Mouse (Mus musculus): ENCODE data around the gene Mgea5. TPM values are rescaled to one million over a fixed set of nuclear protein-coding genes. Genes with fewer than 3 reads are reported as not detected.

Mgea5 gene
- polyA plus RNA-seq, 1 experiment: 134 TPM

DNA sequence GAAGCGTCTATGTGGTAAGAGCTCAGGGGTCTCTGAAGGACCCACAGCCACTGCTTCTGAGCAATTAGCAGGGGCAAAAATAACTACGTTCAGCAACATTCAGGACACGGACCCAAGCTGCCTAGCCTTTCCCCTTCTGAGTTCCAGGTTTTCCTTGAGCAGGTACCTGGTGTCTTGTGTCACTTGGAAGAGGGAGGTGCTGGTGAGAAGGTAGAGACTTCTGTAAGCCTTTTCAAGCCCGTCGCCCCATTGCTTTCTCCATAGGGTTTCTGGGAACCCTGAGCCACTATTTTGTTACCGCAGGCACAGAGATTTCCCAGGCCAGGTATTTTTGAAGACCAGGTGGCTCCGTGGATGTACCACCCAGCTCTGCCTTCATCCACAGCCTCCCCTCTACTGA lies 40.0 kb downstream of the Mgea5 start:
- no peak overlapping the region for H3K4me3 ChIP-seq (ENCODE audit: insufficient read depth, low read length)
- H3K27ac ChIP-seq (ENCODE audit: insufficient read depth, low read length): no peak overlapping the region
- H3K4me1 ChIP-seq (ENCODE audit: control insufficient read depth, insufficient read depth, low read length): 0 out of 2 replicates have a peak, but pooled peaks cover 1% of the 10 kb centered on the region
- TF ChIP-seq POLR2A (IDR thresholded peaks at IDR 0.05; ENCODE audit: extremely low read depth, insufficient read depth, low read length) (no peak), CTCF (IDR thresholded peaks at IDR 0.05; ENCODE audit: extremely low read depth, insufficient read depth, low read length) (no peak)

DNA sequence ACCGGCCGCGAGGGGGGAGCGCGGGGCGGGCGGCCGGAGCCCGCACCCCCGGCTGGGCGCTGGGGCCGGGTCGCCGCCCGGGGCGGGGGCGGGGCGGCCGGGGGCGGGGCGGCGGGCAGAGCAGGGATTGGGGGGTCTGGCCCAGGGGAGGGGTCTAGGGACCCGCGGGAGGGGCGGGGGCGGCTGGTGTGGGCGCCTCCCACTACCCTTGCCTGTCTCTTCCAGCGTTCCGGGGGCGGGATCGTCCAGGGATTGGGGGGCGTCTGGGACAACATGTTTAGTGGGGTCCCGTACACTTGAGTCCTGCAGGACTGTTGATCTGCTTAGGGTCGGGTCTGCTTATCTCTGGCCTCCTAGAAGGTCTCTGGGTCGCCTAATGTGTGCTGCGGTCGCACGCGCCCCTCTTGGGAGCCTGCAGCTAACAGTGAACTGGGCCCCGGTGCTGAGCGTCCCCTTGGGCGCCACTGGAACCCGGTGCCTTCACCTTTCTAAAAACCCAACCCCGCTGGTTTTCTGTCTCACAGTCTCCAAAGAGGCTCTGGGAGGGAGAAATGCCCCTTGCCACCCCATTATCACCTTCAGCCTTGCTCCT lies 40.6 kb downstream of the Mgea5 start:
- H3K4me3 ChIP-seq (ENCODE audit: insufficient read depth, low read length): no peak overlapping the region

DNA sequence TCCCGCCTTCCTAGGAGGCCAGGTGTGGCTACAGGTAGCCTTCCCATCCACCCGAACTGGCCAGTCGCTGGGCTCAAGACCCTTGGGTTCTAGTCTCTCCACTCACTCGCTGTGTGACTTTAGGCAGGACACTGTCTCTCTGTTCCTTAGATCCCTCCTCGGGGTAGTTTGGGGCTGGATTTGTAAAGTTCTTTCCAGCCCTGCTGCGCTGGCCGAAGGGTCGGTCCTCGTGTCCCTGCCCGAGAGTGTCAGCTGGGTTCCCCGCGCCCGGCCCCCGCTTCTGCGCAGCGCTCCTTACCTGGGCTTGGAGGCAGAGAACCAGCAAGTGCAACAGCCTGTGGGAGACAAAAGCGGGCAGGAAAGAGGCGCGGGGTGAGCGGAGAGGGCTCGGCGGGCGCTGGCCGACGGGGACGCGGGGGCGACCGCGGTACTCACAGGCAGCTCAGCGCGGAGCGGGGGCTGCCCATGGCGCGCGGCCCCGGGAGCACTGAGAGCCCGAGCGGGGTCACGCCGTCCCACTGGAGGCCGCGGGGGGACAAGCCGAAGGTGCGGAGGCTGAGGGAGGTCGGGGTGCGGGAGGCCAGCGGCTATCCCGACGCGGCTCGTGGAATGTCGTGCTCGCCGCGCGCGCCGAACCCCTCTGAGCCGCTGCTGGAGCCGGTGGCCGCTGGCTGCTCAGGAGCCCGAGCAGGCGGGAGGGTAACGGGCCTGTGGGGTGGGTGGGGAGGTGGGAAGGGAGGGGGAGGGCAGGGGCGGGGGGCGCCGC lies 41.2 kb downstream of the Mgea5 start, which contains the start of gene Fgf8:
Fgf8 (minus strand) TSS at position 698 of the 766 bp plus-strand sequence.
- no peak within 1 kb of the TSS for H3K27ac ChIP-seq (ENCODE audit: insufficient read depth, low read length)
- H3K4me3 ChIP-seq (ENCODE audit: insufficient read depth, low read length): no peak within 1 kb of the TSS; the same call in 1 of the 2 replicates
- H3K4me1 ChIP-seq (ENCODE audit: control insufficient read depth, insufficient read depth, low read length): no peaks in the 10 kb centered on the region
- TF ChIP-seq POLR2A (IDR thresholded peaks at IDR 0.05; ENCODE audit: extremely low read depth, insufficient read depth, low read length) (no peak), CTCF (IDR thresholded peaks at IDR 0.05; ENCODE audit: extremely low read depth, insufficient read depth, low read length) (no peak)

More for the DNA sequence above, 40.6 kb downstream of the Mgea5 start:
- TF ChIP-seq CTCF (IDR thresholded peaks at IDR 0.05; ENCODE audit: extremely low read depth, insufficient read depth, low read length): no peak
- TF ChIP-seq POLR2A (IDR thresholded peaks at IDR 0.05; ENCODE audit: extremely low read depth, insufficient read depth, low read length): no peak
- Histone ChIP-seq H3K4me1 (ENCODE audit: control insufficient read depth, insufficient read depth, low read length) (no peaks in the 10 kb centered on the region), H3K27ac (ENCODE audit: insufficient read depth, low read length) (no peak overlapping the region)

DNA sequence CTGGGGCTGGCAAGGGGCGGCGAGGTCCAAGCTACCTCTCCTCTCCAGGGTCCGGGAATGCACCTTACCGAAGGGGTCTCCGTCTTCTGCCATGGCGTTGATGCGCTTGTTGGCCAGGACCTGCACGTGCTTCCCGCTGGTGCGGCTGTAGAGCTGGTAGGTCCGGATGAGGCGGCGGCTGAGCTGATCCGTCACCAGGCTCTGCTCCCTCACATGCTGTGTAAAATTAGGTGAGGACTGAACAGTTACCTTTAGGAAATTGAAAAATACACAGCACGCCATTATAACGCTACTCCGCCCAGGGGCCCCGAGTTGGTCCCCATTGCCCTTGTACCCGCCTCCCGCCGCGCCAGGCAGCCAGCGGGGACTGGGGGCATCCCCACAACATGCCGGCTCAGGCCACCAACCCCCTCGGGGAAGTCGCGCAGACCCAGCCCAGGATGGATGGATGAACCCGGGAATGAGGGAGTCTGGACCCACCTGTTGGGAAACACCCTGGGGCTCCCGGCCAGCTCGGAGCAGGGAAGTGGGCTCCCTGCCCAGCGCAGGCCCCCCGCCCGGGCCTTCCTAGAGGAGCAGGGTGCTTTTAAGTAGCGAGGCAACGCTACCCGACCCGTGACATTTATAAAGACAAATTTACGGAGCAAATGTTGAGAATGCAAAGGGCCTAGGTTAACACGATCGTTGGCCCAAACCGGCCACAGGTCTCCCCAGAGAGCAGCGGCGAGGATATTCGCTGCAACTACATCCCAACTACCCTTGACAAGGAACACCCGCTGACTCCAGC lies 42.0 kb downstream of the Mgea5 start:
- Histone ChIP-seq H3K4me1 (ENCODE audit: control insufficient read depth, insufficient read depth, low read length) (no peaks in the 10 kb centered on the region), H3K4me3 (ENCODE audit: insufficient read depth, low read length) (no peak overlapping the region), H3K27ac (ENCODE audit: insufficient read depth, low read length) (no peak overlapping the region)
- TF ChIP-seq CTCF (IDR thresholded peaks at IDR 0.05; ENCODE audit: extremely low read depth, insufficient read depth, low read length) (no peak), POLR2A (IDR thresholded peaks at IDR 0.05; ENCODE audit: extremely low read depth, insufficient read depth, low read length) (no peak)

DNA sequence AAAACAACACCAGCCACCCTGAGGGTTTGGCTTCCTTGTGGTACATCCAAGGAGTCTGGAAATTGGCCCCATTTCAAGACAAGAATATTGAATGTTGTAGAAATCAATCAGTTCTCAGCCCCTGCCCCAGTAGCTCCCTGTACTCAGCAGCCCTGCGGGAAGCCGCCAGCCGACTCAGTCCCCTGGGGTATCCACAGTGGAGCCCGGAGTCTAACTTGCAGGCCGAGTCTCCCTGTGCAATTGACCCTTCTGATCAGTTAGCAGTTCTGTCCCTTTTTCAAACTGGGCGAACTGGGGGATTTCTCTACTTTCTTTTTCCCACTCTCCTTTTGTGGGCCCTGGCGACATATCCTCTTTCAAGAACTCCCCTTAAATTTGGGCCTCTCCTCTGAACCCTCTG lies 42.8 kb downstream of the Mgea5 start:
- H3K4me3 ChIP-seq (ENCODE audit: insufficient read depth, low read length): no peak overlapping the region
- H3K27ac ChIP-seq (ENCODE audit: insufficient read depth, low read length): no peak overlapping the region
- no peaks in the 10 kb centered on the region for H3K4me1 ChIP-seq (ENCODE audit: control insufficient read depth, insufficient read depth, low read length)
- TF ChIP-seq CTCF (IDR thresholded peaks at IDR 0.05; ENCODE audit: extremely low read depth, insufficient read depth, low read length) (no peak), POLR2A (IDR thresholded peaks at IDR 0.05; ENCODE audit: extremely low read depth, insufficient read depth, low read length) (no peak)

DNA sequence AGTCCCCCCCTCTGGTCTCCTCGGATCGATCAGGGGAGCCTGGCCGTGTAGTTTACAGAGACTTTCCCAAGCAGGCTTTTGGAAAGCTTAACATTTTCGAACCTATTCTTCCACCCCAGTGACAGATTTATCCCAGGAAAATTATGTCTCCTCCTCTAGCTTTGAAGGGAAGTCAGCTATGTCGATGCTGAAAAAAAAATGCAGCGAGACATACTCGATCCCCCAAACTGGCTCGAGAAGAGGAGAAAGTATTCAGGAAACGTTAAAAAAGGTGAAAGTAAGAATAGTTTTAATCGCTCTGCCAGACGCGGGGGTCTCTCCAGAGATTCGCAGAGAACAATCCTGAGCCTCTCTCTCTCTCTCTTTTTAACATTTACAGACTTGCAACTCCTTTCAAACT lies 43.4 kb downstream of the Mgea5 start:
- TF ChIP-seq POLR2A (IDR thresholded peaks at IDR 0.05; ENCODE audit: extremely low read depth, insufficient read depth, low read length) (no peak), CTCF (IDR thresholded peaks at IDR 0.05; ENCODE audit: extremely low read depth, insufficient read depth, low read length) (no peak)
- no peaks in the 10 kb centered on the region for H3K4me1 ChIP-seq (ENCODE audit: control insufficient read depth, insufficient read depth, low read length)
- no peak overlapping the region for H3K4me3 ChIP-seq (ENCODE audit: insufficient read depth, low read length)
- no peak overlapping the region for H3K27ac ChIP-seq (ENCODE audit: insufficient read depth, low read length)

DNA sequence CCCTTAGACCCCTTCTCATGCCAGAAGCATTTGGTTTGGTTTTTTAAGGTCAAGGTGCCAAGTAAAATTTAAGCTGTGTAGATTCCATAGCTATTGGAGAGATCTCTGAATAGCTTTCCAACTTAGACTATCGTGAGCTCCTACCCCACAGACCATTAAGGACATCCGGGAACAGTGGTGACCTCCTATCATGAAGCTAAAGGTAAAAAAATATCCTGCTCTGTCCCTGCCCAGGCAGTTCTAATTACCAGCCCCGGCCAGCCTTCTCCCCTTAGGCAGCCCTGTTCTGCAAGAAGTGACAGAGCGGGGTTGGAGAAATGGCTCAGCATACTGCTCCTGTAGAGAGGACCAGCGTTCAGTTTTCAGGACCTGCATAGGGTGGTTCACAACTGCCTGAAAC lies 45.1 kb downstream of the Mgea5 start:
- Histone ChIP-seq H3K4me1 (ENCODE audit: control insufficient read depth, insufficient read depth, low read length) (no peaks in the 10 kb centered on the region), H3K27ac (ENCODE audit: insufficient read depth, low read length) (no peak overlapping the region), H3K4me3 (ENCODE audit: insufficient read depth, low read length) (no peak overlapping the region)
- TF ChIP-seq CTCF (IDR thresholded peaks at IDR 0.05; ENCODE audit: extremely low read depth, insufficient read depth, low read length): no peak
- TF ChIP-seq POLR2A (IDR thresholded peaks at IDR 0.05; ENCODE audit: extremely low read depth, insufficient read depth, low read length): no peak

DNA sequence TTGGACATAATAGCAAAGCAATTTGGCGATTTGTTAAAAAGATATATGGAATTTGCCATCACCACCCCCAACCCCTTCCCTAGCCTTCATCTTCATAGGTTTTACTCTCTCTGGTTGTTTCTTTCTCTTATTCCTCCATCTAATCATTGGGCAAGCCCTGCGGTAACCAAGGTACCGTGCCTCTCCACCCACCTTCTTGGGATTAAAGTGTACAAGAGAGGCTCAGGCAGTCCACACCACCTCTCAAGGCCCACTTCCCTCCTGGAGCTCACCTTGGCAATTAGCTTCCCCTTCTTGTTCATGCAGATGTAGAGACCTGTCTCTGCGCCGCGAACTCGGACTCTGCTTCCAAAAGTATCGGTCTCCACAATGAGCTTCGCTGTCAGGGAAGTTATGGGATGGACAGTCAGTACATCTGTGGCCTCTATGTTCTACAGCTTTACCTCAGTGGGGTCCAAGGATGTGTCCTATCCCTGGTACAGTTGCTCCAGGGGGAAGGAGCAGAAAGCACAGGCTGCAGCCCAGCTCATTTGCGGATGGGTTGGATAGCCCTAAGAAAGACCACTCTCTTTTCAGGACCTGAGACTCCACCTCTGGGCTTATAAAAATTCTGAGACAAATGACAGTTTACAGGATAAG lies 45.7 kb downstream of the Mgea5 start:
- Histone ChIP-seq H3K27ac (ENCODE audit: insufficient read depth, low read length) (no peak overlapping the region), H3K4me3 (ENCODE audit: insufficient read depth, low read length) (no peak overlapping the region), H3K4me1 (ENCODE audit: control insufficient read depth, insufficient read depth, low read length) (no peaks in the 10 kb centered on the region)
- TF ChIP-seq POLR2A (IDR thresholded peaks at IDR 0.05; ENCODE audit: extremely low read depth, insufficient read depth, low read length) (no peak), CTCF (IDR thresholded peaks at IDR 0.05; ENCODE audit: extremely low read depth, insufficient read depth, low read length) (no peak)

DNA sequence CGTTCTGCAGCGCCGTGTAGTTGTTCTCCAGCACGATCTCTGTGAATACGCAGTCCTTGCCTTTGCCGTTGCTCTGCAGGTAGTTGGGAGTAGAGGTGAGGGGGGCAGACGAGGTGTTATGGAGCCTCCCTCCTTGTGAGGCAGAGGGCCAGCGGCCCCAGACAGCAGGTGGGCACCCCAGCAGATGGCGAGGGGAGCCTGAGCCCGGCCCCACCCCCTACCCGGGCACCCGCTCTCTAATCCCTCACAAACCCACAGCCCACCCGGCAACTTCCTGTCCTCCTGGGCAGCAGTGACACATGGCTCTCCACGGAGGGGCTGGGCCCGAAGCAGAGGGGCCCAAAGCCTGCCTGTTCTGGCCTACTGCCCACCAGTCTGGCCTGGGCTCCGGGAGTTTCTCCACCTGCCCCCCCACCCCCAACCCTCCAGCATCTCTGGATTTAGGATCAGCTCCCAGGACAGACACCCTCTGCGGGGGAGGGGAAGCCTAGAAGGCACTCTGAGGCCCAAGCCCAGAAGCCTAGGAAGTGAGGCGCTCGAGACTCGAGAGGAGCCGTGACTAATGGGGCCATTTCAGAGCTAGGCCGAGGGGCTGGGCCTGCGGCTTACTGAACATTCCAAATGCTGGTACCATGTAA lies 46.3 kb downstream of the Mgea5 start:
- no peak overlapping the region for H3K4me3 ChIP-seq (ENCODE audit: insufficient read depth, low read length)
- no peak overlapping the region for H3K27ac ChIP-seq (ENCODE audit: insufficient read depth, low read length)
- TF ChIP-seq POLR2A (IDR thresholded peaks at IDR 0.05; ENCODE audit: extremely low read depth, insufficient read depth, low read length) (no peak), CTCF (IDR thresholded peaks at IDR 0.05; ENCODE audit: extremely low read depth, insufficient read depth, low read length) (no peak)
- H3K4me1 ChIP-seq (ENCODE audit: control insufficient read depth, insufficient read depth, low read length): no peaks in the 10 kb centered on the region

All from cortical plate, adult 2 months (tissue).